Mouse (Mus musculus): ENCODE measurements around the gene Ifi35.

GRCm38 (mm10) chr11:101418991-101419390, 29.2 kb upstream of the Ifi35 start:
- no peak for TF ChIP-seq CTCF (IDR thresholded peaks at IDR 0.05; ENCODE audit: low read depth, low read length)
- no peak for TF ChIP-seq GATA1 (IDR thresholded peaks at IDR 0.05; ENCODE audit: borderline replicate concordance, low read length)
- no peak for TF ChIP-seq TAL1 (conservative IDR thresholded peaks at IDR 0.05; ENCODE audit: low read depth, low read length)

Measured in G1E (cell line).